Mouse (Mus musculus): ENCODE measurements around the gene Dap3.
"Not testable (repeated sequence)": the region's sequence is repeated elsewhere in the genome, so short reads cannot be mapped to it uniquely, and the experiment has no call there.

Dap3 gene

GRCm38 (mm10) chr3:88913511-88914383, 37.2 kb downstream of the Dap3 start, which contains the start of gene Msto1:
TSS of gene Msto1 (minus strand) at chr3:88913999.
- DNase-seq (ENCODE audit: low spot score) = peak; percentile 95

DNA sequence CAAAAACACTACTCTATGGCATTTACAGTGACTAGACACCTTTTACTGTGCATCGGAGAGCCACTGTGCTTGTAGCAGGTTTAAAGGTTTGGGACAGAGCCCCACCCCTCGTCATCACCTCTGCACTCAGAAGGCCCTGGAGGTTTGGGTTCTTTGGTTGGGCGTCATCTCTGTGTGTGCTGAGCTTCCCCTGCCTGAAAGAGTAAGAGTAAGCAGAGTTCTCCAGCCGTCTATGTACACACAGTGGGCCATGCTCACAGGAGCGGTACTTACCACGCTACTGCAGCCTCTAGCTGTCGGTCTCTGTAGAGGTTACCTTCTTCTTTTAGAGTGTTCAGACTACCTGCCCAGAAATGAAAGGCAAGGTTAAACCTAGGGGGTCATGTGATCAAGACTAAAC, 38.4 kb downstream of the Dap3 start:
- no peak for DNase-seq (ENCODE audit: low spot score)

DNA sequence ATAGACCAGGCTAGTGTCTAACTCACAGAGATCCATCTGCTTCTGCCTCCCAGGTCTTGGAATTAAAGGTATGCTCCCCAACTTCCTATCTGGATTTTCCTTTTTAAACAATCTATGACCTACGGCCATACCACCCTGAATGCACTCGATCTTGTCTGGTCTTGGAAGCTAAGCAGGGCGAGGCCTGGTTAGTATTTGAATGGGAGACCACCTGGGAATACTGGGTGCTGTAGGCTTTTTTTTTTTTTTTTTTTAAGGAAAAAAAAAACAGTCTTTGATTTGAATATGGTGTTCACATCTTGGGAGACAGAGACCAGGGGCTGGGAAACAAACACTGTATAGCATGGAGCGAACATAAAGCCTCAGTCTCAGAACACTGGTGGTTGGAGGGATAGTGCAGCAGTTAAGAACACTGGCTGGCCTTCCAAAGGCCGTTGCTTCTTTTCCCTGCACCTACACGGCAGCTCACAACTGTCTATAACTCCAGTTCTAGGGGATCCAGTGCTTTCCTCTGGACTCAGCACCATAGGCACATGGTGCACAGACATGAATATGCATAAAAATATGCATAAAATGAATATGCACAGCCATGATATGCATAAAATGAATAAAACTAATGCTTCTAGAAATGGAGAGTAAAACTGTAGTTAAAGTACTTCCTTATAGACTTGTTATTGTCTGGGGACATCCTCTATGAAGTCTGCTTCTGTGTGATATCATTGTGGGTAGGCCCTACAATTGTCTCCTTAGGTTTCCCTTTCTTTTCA, 44.4 kb downstream of the Dap3 start:
- DNase-seq (ENCODE audit: low spot score) = no peak

- no peak for DNase-seq (ENCODE audit: low spot score)
Observed at GRCm38 (mm10) chr3:88905741-88906140, 45.2 kb downstream of the Dap3 start.

DNA sequence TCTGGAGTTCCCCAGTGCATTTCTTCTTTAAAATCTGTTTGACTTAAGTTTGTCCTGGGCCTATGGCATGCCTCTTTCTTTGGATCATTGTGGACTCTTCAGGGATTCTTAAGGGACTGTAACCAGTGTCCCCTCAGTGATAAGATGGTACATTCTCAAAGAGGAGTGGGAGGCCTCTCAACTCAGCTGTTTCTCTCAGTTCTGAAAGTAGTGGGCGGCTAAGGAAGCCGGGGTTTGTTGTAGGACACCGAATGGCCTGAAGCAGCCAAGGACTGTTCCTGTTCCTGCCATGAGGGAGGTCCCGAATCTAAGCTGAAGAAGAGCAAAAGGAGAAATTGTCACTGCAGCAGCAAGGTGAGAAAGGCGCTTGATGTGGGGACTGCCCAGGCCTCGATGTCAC, 45.8 kb downstream of the Dap3 start:
- no peak for DNase-seq (ENCODE audit: low spot score)

GRCm38 (mm10) chr3:88904803-88905202, 46.2 kb downstream of the Dap3 start:
- DNase-seq (ENCODE audit: low spot score) = no peak

DNA sequence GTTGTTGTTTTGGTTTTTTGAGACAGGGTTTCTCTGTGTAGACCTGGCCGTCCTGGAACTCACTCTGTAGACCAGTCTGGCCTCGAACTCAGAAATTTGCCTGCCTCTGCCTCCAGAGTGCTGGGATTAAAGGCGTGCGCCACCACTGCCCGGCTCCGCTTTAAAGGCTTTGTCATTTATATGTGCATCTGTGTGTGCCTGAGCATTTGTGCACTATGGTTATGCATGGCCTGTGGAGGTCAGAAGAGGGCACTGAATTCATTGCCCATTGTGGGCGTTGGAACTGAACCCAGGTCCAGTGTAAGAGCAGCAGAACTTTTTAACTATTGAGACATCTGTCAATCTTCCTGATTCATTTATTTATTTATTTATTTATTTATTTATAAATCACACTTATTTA, 58.0 kb downstream of the Dap3 start:
- DNase-seq (ENCODE audit: low spot score) = not testable (repeated sequence)

DNA sequence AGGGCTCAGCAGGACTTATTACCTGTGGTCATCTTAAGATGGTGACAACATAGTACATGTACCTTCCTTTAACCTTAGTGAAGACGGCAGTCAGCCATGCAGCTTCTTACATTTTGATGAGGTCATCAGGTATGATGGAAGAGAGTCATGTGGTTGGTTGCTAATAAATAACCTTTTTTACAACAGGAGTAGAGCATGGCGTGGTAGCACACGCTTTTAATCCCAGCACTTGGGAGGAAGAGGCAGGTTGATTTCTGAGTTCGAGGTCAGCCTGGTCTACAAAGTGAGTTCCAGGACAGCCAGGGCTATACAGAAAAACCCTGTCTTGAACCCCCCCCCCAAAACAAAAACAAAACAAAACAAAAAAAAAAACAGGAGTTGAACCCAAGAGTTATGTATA, 68.4 kb downstream of the Dap3 start:
- not testable (repeated sequence) for DNase-seq (ENCODE audit: low spot score)

Data from lung, postnatal 25 days (tissue).